Mouse (Mus musculus): ENCODE data around the gene N4bp2. TPM values are rescaled to one million over a fixed set of nuclear protein-coding genes. Genes with fewer than 3 reads are reported as not detected.
A peak's percentile ranks its signal among the peaks of the same experiment; 100 is the strongest.

The N4bp2 gene
- total and polyA plus RNA-seq, 2 experiments from 2014 or later: 12.0 to 33.0 TPM

DNA sequence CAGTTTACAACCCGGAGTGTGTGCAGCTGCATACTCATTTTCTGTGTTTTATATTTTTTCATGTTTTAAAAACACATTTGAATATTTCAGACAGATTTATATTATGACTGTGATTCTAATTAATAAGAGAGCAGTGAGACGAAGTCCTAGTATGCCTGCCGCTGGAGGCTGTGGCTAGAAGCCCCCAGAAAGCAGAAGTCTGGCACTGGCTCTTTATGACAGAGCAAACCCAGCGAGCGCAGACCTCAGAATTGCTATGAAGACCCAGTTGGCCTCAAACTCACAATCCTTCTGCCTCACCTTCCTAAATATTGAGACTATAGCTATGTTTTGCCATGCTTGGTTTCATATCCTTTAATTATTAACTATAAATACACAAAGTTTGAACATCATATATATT, 64.9 kb downstream of the N4bp2 start:
- H3K9ac ChIP-seq (replicated peaks; ENCODE audit: low read length, poor library complexity, severe bottlenecking): no peak overlapping the region
- DNase-seq (ENCODE audit: low spot score): no peak
- 94% methylated on average over 5 of the region's 5 CpGs for WGBS
- no peaks in the 10 kb centered on the region for H3K4me1 ChIP-seq (ENCODE audit: insufficient read depth, low read length)
- no peak overlapping the region for H3K4me2 ChIP-seq (ENCODE audit: low read depth, low read length, poor library complexity, severe bottlenecking)
- H3K27me3 ChIP-seq (ENCODE audit: insufficient read depth, low read length): no peaks in the 10 kb centered on the region
- ATAC-seq (ENCODE audit: low FRiP score): no peak
- no peak for TF ChIP-seq CTCF (IDR thresholded peaks at IDR 0.05)
- 0 out of 2 replicates have a peak, but pooled peaks cover 6% of the 10 kb centered on the region for H3K36me3 ChIP-seq (ENCODE audit: insufficient read depth, low read length)
- no peak overlapping the region for H3K27ac ChIP-seq (ENCODE audit: low read depth, low read length)
- no peaks in the 10 kb centered on the region for H3K9me3 ChIP-seq (ENCODE audit: low read length)
- no peak overlapping the region for H3K4me3 ChIP-seq (ENCODE audit: low read depth, low read length)

DNA sequence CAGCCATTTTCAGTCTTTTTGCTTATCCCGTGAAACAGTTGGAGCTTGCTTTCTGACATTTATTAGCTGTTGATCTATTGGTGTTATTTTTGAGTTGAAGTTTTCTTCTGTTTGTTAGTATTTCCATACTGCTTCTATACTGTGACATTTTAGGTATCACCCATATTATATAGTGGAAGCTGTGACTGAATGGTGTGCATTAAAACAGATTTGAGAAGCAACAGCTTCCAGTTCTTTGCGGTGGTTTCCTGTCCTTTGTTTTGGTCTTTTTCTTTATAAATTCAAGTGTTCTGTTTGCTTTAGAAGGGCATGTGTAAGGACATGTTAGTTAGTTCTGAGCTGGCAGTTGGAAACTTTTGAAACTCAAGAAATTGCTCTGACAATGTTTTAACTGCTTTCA, 65.7 kb downstream of the N4bp2 start:
- H3K4me2 ChIP-seq (ENCODE audit: low read depth, low read length, poor library complexity, severe bottlenecking): no peak overlapping the region
- no peak overlapping the region for H3K9ac ChIP-seq (replicated peaks; ENCODE audit: low read length, poor library complexity, severe bottlenecking)
- no peak for TF ChIP-seq CTCF (IDR thresholded peaks at IDR 0.05)
- H3K9me3 ChIP-seq (ENCODE audit: low read length): no peaks in the 10 kb centered on the region
- WGBS: 86% methylated on average over 2 of the region's 2 CpGs
- DNase-seq (ENCODE audit: low spot score) (no peak), ATAC-seq (ENCODE audit: low FRiP score) (no peak)
- H3K4me3 ChIP-seq (ENCODE audit: low read depth, low read length): no peak overlapping the region
- H3K4me1 ChIP-seq (ENCODE audit: insufficient read depth, low read length): no peaks in the 10 kb centered on the region
- no peaks in the 10 kb centered on the region for H3K27me3 ChIP-seq (ENCODE audit: insufficient read depth, low read length)
- H3K27ac ChIP-seq (ENCODE audit: low read depth, low read length): no peak overlapping the region
- H3K36me3 ChIP-seq (ENCODE audit: insufficient read depth, low read length): 0 out of 2 replicates have a peak, but pooled peaks cover 6% of the 10 kb centered on the region

GRCm38 (mm10) chr5:65831917-65832618, 68.7 kb downstream of the N4bp2 start:
- no peak overlapping the region for H3K4me2 ChIP-seq (ENCODE audit: low read depth, low read length, poor library complexity, severe bottlenecking)
- H3K36me3 ChIP-seq (ENCODE audit: insufficient read depth, low read length): 0 out of 2 replicates have a peak, but pooled peaks cover 4% of the 10 kb centered on the region
- H3K27me3 ChIP-seq (ENCODE audit: insufficient read depth, low read length): no peaks in the 10 kb centered on the region
- no peaks in the 10 kb centered on the region for H3K9me3 ChIP-seq (ENCODE audit: low read length)
- H3K4me1 ChIP-seq (ENCODE audit: insufficient read depth, low read length): no peaks in the 10 kb centered on the region
- no peak overlapping the region for H3K9ac ChIP-seq (replicated peaks; ENCODE audit: low read length, poor library complexity, severe bottlenecking)
- ATAC-seq (ENCODE audit: low FRiP score) (no peak), DNase-seq (ENCODE audit: low spot score) (no peak)
- WGBS: 88% methylated on average over 11 of the region's 11 CpGs
- H3K27ac ChIP-seq (ENCODE audit: low read depth, low read length): no peak overlapping the region
- no peak overlapping the region for H3K4me3 ChIP-seq (ENCODE audit: low read depth, low read length)
- peak; percentile 28 for TF ChIP-seq CTCF (IDR thresholded peaks at IDR 0.05)

GRCm38 (mm10) chr5:65833092-65833491, 69.8 kb downstream of the N4bp2 start:
- no peak overlapping the region for H3K4me3 ChIP-seq (ENCODE audit: low read depth, low read length)
- no peaks in the 10 kb centered on the region for H3K4me1 ChIP-seq (ENCODE audit: insufficient read depth, low read length)
- 86% methylated on average over 3 of the region's 3 CpGs for WGBS
- H3K4me2 ChIP-seq (ENCODE audit: low read depth, low read length, poor library complexity, severe bottlenecking): no peak overlapping the region
- DNase-seq (ENCODE audit: low spot score) (no peak), ATAC-seq (ENCODE audit: low FRiP score) (no peak)
- no peak for TF ChIP-seq CTCF (IDR thresholded peaks at IDR 0.05)
- H3K27me3 ChIP-seq (ENCODE audit: insufficient read depth, low read length): no peaks in the 10 kb centered on the region
- H3K9me3 ChIP-seq (ENCODE audit: low read length): no peaks in the 10 kb centered on the region
- 0 out of 2 replicates have a peak, but pooled peaks cover 2% of the 10 kb centered on the region for H3K36me3 ChIP-seq (ENCODE audit: insufficient read depth, low read length)
- no peak overlapping the region for H3K9ac ChIP-seq (replicated peaks; ENCODE audit: low read length, poor library complexity, severe bottlenecking)
- no peak overlapping the region for H3K27ac ChIP-seq (ENCODE audit: low read depth, low read length)

- TF ChIP-seq CTCF (IDR thresholded peaks at IDR 0.05): no peak
- H3K4me3 ChIP-seq (ENCODE audit: low read depth, low read length): no peak overlapping the region
- H3K9me3 ChIP-seq (ENCODE audit: low read length): no peaks in the 10 kb centered on the region
- no peak overlapping the region for H3K9ac ChIP-seq (replicated peaks; ENCODE audit: low read length, poor library complexity, severe bottlenecking)
- no peaks in the 10 kb centered on the region for H3K4me1 ChIP-seq (ENCODE audit: insufficient read depth, low read length)
- no peak for DNase-seq (ENCODE audit: low spot score)
- H3K27ac ChIP-seq (ENCODE audit: low read depth, low read length): no peak overlapping the region
- 0 out of 2 replicates have a peak, but pooled peaks cover 2% of the 10 kb centered on the region for H3K36me3 ChIP-seq (ENCODE audit: insufficient read depth, low read length)
- ATAC-seq (ENCODE audit: low FRiP score): no peak
- no peaks in the 10 kb centered on the region for H3K27me3 ChIP-seq (ENCODE audit: insufficient read depth, low read length)
- WGBS: 95% methylated on average over 8 of the region's 8 CpGs
- no peak overlapping the region for H3K4me2 ChIP-seq (ENCODE audit: low read depth, low read length, poor library complexity, severe bottlenecking)
Measured at GRCm38 (mm10) chr5:65833766-65834498, 70.6 kb downstream of the N4bp2 start.

GRCm38 (mm10) chr5:65838053-65838452, 74.7 kb downstream of the N4bp2 start:
- Histone ChIP-seq H3K36me3 (ENCODE audit: insufficient read depth, low read length) (no peaks in the 10 kb centered on the region), H3K27ac (ENCODE audit: low read depth, low read length) (no peak overlapping the region), H3K9ac (replicated peaks; ENCODE audit: low read length, poor library complexity, severe bottlenecking) (no peak overlapping the region), H3K27me3 (ENCODE audit: insufficient read depth, low read length) (no peaks in the 10 kb centered on the region), H3K4me3 (ENCODE audit: low read depth, low read length) (no peak overlapping the region), H3K4me2 (ENCODE audit: low read depth, low read length, poor library complexity, severe bottlenecking) (no peak overlapping the region), H3K4me1 (ENCODE audit: insufficient read depth, low read length) (no peaks in the 10 kb centered on the region), H3K9me3 (ENCODE audit: low read length) (no peaks in the 10 kb centered on the region)
- DNase-seq (ENCODE audit: low spot score) (no peak), ATAC-seq (ENCODE audit: low FRiP score) (no peak)
- 77% methylated on average over 6 of the region's 6 CpGs for WGBS
- no peak for TF ChIP-seq CTCF (IDR thresholded peaks at IDR 0.05)
